Mouse (Mus musculus) neural tube, embryonic 11.5 days (tissue): Measurements from ENCODE around the gene St8sia6. TPM values are rescaled to one million over a fixed set of nuclear protein-coding genes. Genes with fewer than 3 reads are reported as not detected.

Experiments used
- ATAC-seq: fragments of 200-750 bp; cut with Nextera tagmentation; 2 replicates; pipeline ENCODE4 v1.8.0; 2017; ENCODE audit warnings: moderate number of reproducible peaks, mild to moderate bottlenecking, moderate TSS enrichment, moderate library complexity; ENCODE audit not compliant: insufficient read depth, low FRiP score, low TSS enrichment
- DNase-seq: peaks from one replicate; pipeline ENCODE4 v3.0.0-alpha.2; 2015; ENCODE audit warnings: low spot score
- H3K27ac ChIP-seq: fragments of 300-500 bp; sonication (generic); 2 replicates; pipeline ENCODE4 v1.5.1; 2014; ENCODE audit warnings: low read depth, mild to moderate bottlenecking, low read length
- H3K27me3 ChIP-seq: fragments of 300-500 bp; sonication (generic); 2 replicates; pipeline ENCODE4 v1.6.1; 2014; ENCODE audit warnings: mild to moderate bottlenecking, low read length, mixed read lengths; ENCODE audit not compliant: control insufficient read depth, insufficient read depth
- H3K36me3 ChIP-seq: fragments of 300-500 bp; sonication (generic); 2 replicates; pipeline ENCODE4 v1.6.1; 2014; ENCODE audit warnings: mild to moderate bottlenecking, low read length, moderate library complexity, mixed read lengths; ENCODE audit not compliant: control insufficient read depth, insufficient read depth
- H3K4me1 ChIP-seq: fragments of 300-500 bp; sonication (generic); 2 replicates; pipeline ENCODE4 v1.6.1; 2014; ENCODE audit warnings: low read length, mixed read lengths; ENCODE audit not compliant: control insufficient read depth, insufficient read depth
- H3K4me2 ChIP-seq: fragments of 300-500 bp; sonication (generic); 2 replicates; pipeline ENCODE4 v1.6.1; 2014; ENCODE audit warnings: low read depth, mild to moderate bottlenecking, moderate library complexity
- H3K4me3 ChIP-seq: fragments of 300-500 bp; sonication (generic); 2 replicates; pipeline ENCODE4 v1.5.1; 2014; ENCODE audit warnings: low read depth, low read length
- H3K9ac ChIP-seq: fragments of 300-500 bp; sonication (generic); 2 replicates; pipeline ENCODE4 v1.6.1; 2014; ENCODE audit warnings: mild to moderate bottlenecking, low read length
- H3K9me3 ChIP-seq: fragments of 300-500 bp; sonication (generic); 2 replicates; pipeline ENCODE4 v1.6.1; 2016; ENCODE audit warnings: low read length; ENCODE audit not compliant: control insufficient read depth
- WGBS: fragments of 180-500 bp; shearing (Covaris S2); extraction: QIAGEN DNeasy Blood & Tissue Kit; methylation state at CpG from one replicate; pipeline ENCODE4 v1.1.7; 2014; 5-methylcytosine and 5-hydroxymethylcytosine counted together
- polyA plus RNA-seq: library from polyadenylated mRNA; unstranded; fragments of >200 nt; fragmentation: Nextera tagmentation; extraction: Ambion mirVana; gene quantifications from 2 replicates; pipeline ENCODE4 v1.2.1, GENCODE M21; 2014

Gene St8sia6
- polyA plus RNA-seq, 1 experiment from 2014 or later = 0.65 TPM

- H3K4me2 ChIP-seq = no peak overlapping the region
- WGBS = 82% methylated on average over 6 of the region's 6 CpGs
- H3K9me3 ChIP-seq = no peaks in the 10 kb centered on the region
- no peaks in the 10 kb centered on the region for H3K4me1 ChIP-seq
- no peak overlapping the region for H3K27ac ChIP-seq
- H3K4me3 ChIP-seq = no peak overlapping the region
- DNase-seq (no peak), ATAC-seq (no peak)
- H3K36me3 ChIP-seq = no peaks in the 10 kb centered on the region
- H3K27me3 ChIP-seq = no peaks in the 10 kb centered on the region
- no peak overlapping the region for H3K9ac ChIP-seq
Measured at GRCm38 (mm10) chr2:13718628-13719185, 75.2 kb downstream of the St8sia6 start.

- no peak overlapping the region for H3K27ac ChIP-seq
- H3K4me3 ChIP-seq = no peak overlapping the region
- H3K9me3 ChIP-seq = no peaks in the 10 kb centered on the region
- H3K9ac ChIP-seq = no peak overlapping the region
- no peak for ATAC-seq
- H3K27me3 ChIP-seq = no peaks in the 10 kb centered on the region
- no peak overlapping the region for H3K4me2 ChIP-seq
- 76% methylated on average over 1 of the region's 1 CpGs for WGBS
- no peaks in the 10 kb centered on the region for H3K36me3 ChIP-seq
- H3K4me1 ChIP-seq = no peaks in the 10 kb centered on the region
- no peak for DNase-seq
Measured at GRCm38 (mm10) chr2:13708785-13709184, 85.1 kb downstream of the St8sia6 start.

GRCm38 (mm10) chr2:13697514-13697913, 96.3 kb downstream of the St8sia6 start:
- Histone ChIP-seq H3K4me3 (no peak overlapping the region), H3K36me3 (no peaks in the 10 kb centered on the region), H3K9me3 (no peaks in the 10 kb centered on the region), H3K4me2 (no peak overlapping the region), H3K27ac (no peak overlapping the region), H3K9ac (no peak overlapping the region), H3K4me1 (no peaks in the 10 kb centered on the region), H3K27me3 (no peaks in the 10 kb centered on the region)
- DNase-seq = no peak
- no peak for ATAC-seq

- DNase-seq (no peak), ATAC-seq (no peak; the same call in 1 of the 2 replicates)
- no peaks in the 10 kb centered on the region for H3K27me3 ChIP-seq
- H3K36me3 ChIP-seq = no peaks in the 10 kb centered on the region
- no peaks in the 10 kb centered on the region for H3K4me1 ChIP-seq
- no peak overlapping the region for H3K27ac ChIP-seq
- H3K9ac ChIP-seq = no peak overlapping the region
- 82% methylated on average over 2 of the region's 2 CpGs for WGBS
- no peaks in the 10 kb centered on the region for H3K9me3 ChIP-seq
- no peak overlapping the region for H3K4me2 ChIP-seq
- H3K4me3 ChIP-seq = no peak overlapping the region
Measured at GRCm38 (mm10) chr2:13694417-13694816, 99.4 kb downstream of the St8sia6 start.

GRCm38 (mm10) chr2:13684380-13684779, 109.5 kb downstream of the St8sia6 start:
- no peaks in the 10 kb centered on the region for H3K4me1 ChIP-seq
- H3K4me3 ChIP-seq = no peak overlapping the region
- no peak overlapping the region for H3K4me2 ChIP-seq
- H3K9ac ChIP-seq = no peak overlapping the region
- ATAC-seq = no peak
- no peaks in the 10 kb centered on the region for H3K36me3 ChIP-seq
- no peak for DNase-seq
- H3K9me3 ChIP-seq = no peaks in the 10 kb centered on the region
- H3K27ac ChIP-seq = no peak overlapping the region
- WGBS = 83% methylated on average over 4 of the region's 4 CpGs
- H3K27me3 ChIP-seq = no peaks in the 10 kb centered on the region

GRCm38 (mm10) chr2:13683205-13683570, 110.7 kb downstream of the St8sia6 start:
- no peak for DNase-seq
- Histone ChIP-seq H3K9ac (no peak overlapping the region), H3K4me1 (no peaks in the 10 kb centered on the region), H3K4me3 (no peak overlapping the region), H3K4me2 (no peak overlapping the region), H3K36me3 (no peaks in the 10 kb centered on the region), H3K9me3 (no peaks in the 10 kb centered on the region), H3K27ac (no peak overlapping the region), H3K27me3 (no peaks in the 10 kb centered on the region)
- ATAC-seq = no peak
- 79% methylated on average over 2 of the region's 2 CpGs for WGBS

- H3K4me3 ChIP-seq = no peak overlapping the region
- H3K27ac ChIP-seq = no peak overlapping the region
- 73% methylated on average over 4 of the region's 4 CpGs for WGBS
- ATAC-seq (no peak), DNase-seq (no peak)
- H3K4me2 ChIP-seq = no peak overlapping the region
- no peak overlapping the region for H3K9ac ChIP-seq
- H3K27me3 ChIP-seq = no peaks in the 10 kb centered on the region
- no peaks in the 10 kb centered on the region for H3K36me3 ChIP-seq
- no peaks in the 10 kb centered on the region for H3K9me3 ChIP-seq
- no peaks in the 10 kb centered on the region for H3K4me1 ChIP-seq
Measured at GRCm38 (mm10) chr2:13682488-13683204, 111.2 kb downstream of the St8sia6 start.

GRCm38 (mm10) chr2:13672946-13673345, 120.9 kb downstream of the St8sia6 start:
- H3K36me3 ChIP-seq = no peaks in the 10 kb centered on the region
- H3K27me3 ChIP-seq = no peaks in the 10 kb centered on the region
- DNase-seq (peak; percentile 19), ATAC-seq (no peak)
- no peak overlapping the region for H3K27ac ChIP-seq
- no peak overlapping the region for H3K4me3 ChIP-seq
- 70% methylated on average over 3 of the region's 3 CpGs for WGBS
- H3K4me2 ChIP-seq = no peak overlapping the region
- H3K4me1 ChIP-seq = no peaks in the 10 kb centered on the region; the same call in 1 of the 2 replicates
- no peaks in the 10 kb centered on the region for H3K9me3 ChIP-seq
- H3K9ac ChIP-seq = no peak overlapping the region

- H3K4me2 ChIP-seq = no peak overlapping the region
- no peak overlapping the region for H3K27ac ChIP-seq
- H3K36me3 ChIP-seq = no peaks in the 10 kb centered on the region
- H3K9ac ChIP-seq = no peak overlapping the region
- H3K4me1 ChIP-seq = no peaks in the 10 kb centered on the region; the same call in 1 of the 2 replicates
- ATAC-seq (no peak), DNase-seq (no peak)
- no peaks in the 10 kb centered on the region for H3K27me3 ChIP-seq
- no peaks in the 10 kb centered on the region for H3K9me3 ChIP-seq
- WGBS = 81% methylated on average over 12 of the region's 12 CpGs
- H3K4me3 ChIP-seq = no peak overlapping the region
Measured at GRCm38 (mm10) chr2:13672426-13672825, 121.4 kb downstream of the St8sia6 start.
